Mouse (Mus musculus): Measurements from ENCODE around the gene Gli2.

DNA sequence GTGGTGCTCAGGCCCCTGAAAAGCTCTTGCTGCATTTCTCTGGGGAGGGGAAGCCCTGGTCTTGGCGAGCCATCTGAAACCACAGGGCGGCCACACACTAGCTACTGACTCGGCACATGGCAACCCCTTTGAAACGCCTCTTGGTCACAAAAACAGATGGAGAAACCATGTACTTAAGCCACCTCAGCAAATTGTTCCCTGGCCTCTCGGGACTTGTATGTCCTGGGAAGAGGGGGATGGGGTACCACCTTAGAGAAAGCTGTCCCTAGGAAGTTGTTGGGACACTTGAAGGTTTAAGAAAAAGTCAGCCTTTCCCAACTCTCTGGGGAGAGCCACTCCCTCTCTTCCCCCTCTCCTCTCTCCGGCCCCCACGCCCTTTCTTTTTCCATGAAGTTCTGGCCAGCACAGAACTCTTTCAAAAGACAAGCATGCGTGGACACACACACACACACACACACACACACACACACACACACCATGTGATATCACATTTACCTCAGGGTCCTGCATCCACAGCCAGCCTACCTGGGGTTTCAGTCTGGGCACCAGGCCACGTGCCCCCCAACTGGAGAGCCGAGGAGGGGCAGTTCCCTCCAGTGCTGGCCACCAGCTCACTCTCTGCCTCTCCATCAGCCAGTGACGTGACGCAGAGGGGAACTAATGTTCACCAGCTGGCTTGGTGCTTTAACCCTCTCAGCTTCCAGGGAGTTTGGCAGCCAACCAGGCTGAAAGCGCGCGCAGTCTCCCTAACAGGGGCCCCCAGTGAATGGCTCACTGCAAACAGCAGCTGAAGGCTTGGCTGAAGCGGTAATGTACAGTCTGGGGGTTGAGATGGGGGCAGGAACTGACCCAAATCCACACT, 71.2 kb downstream of the Gli2 start:
- no peak for TF ChIP-seq CTCF (IDR thresholded peaks at IDR 0.05; ENCODE audit: extremely low read depth, insufficient read depth, low read length)
- no peak for TF ChIP-seq POLR2A (IDR thresholded peaks at IDR 0.05; ENCODE audit: extremely low read depth, insufficient read depth, low read length)

Data from cortical plate, adult 2 months (tissue).